Mouse (Mus musculus): ENCODE data around the gene H2-DMb2.

- TF ChIP-seq CTCF (IDR thresholded peaks at IDR 0.05; ENCODE audit: insufficient read depth, low read depth, low read length) = no peak
- TF ChIP-seq POLR2A (IDR thresholded peaks at IDR 0.05; ENCODE audit: insufficient read depth, low read depth, low read length) = peak; percentile 53; the same call in 1 of the 2 replicates
Observed at GRCm38 (mm10) chr17:34120180-34120723, 22.9 kb upstream of the H2-DMb2 start.

All from olfactory bulb, adult 2 months (tissue).